Mouse (Mus musculus): ENCODE measurements around the gene Adcy2.

The Adcy2 gene

GRCm38 (mm10) chr13:68607652-68608405 is 391.5 kb downstream of the Adcy2 start:
- DNase-seq = peak; percentile 71

- DNase-seq = peak; percentile 81
Measured at GRCm38 (mm10) chr13:68605689-68606126, 393.6 kb downstream of the Adcy2 start.

- DNase-seq = no peak
Measured at GRCm38 (mm10) chr13:68603085-68603484, 396.3 kb downstream of the Adcy2 start.

GRCm38 (mm10) chr13:68601184-68601583 is 398.2 kb downstream of the Adcy2 start:
- peak; percentile 61 for DNase-seq

- DNase-seq = no peak
Measured at GRCm38 (mm10) chr13:68598953-68599352, 400.4 kb downstream of the Adcy2 start.

GRCm38 (mm10) chr13:68597667-68598066 is 401.7 kb downstream of the Adcy2 start:
- DNase-seq = peak; percentile 20

GRCm38 (mm10) chr13:68597199-68597598 is 402.1 kb downstream of the Adcy2 start, which contains the start of gene 1700001L19Rik:
1700001L19Rik (plus strand) TSS chr13:68597421.
- no peak for DNase-seq

DNA sequence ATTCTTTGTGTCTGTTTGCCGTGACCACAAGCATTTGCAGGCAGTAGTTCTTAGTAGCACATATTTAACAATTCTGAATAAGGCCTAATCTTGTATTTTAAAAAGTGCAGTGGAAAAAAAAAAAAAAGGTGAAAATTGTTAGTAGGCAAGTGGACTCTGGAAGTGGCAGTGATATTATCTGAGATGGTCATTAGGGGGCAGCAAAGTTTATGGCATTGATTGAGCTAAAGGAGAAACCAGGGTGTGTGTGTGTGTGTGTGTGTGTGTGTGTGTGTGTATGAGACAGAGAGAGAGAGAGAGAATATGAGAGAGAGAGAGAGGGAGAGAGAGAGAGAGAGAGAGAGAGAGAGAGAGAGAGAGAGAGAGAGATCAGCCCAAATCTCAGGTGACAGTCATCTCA is 405.5 kb downstream of the Adcy2 start:
- peak; percentile 56 for DNase-seq

- DNase-seq = no peak
Measured at GRCm38 (mm10) chr13:68588352-68588751, 411.0 kb downstream of the Adcy2 start.

DNA sequence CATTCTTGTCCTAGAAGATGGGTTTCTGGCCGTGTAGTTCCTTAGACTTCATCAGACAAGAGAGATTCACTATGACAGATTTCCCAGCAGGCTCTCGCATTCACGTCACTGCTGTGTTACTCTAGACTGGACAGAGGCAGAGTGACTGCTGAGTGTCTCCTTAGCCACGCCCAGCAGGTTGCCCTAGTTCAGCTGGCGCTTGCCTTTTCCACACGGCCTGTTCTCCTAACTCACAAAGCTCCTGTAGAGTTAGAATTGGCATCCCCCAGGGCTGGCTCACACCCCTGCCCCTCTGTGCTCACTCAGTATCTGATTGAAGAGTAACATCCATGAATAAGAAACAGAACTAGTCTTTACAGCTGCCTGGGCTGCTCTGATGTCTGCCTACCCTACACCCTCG is 413.9 kb downstream of the Adcy2 start:
- no peak for DNase-seq

DNA sequence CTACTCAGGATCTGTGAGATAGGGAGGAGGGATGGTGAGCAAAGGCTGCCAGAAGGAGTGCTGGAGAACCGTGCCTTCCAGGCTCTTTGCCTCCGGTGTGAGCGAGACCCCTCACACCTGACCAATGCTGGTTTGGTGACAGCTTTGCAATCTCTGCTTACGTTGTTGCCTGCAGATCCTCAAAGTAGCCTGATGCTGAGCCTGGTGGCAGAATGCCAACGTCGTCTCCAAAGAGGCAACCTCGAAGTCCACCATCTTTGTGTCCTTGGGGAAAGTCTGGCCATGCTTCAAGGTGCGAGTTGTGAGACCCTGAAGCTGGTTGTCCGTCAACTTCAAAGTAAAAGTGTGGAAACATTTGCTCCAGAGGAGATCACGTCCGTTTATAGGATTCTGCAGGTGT is 415.4 kb downstream of the Adcy2 start:
- DNase-seq = no peak

- no peak for DNase-seq
Measured at GRCm38 (mm10) chr13:68582517-68582780, 416.9 kb downstream of the Adcy2 start.

DNA sequence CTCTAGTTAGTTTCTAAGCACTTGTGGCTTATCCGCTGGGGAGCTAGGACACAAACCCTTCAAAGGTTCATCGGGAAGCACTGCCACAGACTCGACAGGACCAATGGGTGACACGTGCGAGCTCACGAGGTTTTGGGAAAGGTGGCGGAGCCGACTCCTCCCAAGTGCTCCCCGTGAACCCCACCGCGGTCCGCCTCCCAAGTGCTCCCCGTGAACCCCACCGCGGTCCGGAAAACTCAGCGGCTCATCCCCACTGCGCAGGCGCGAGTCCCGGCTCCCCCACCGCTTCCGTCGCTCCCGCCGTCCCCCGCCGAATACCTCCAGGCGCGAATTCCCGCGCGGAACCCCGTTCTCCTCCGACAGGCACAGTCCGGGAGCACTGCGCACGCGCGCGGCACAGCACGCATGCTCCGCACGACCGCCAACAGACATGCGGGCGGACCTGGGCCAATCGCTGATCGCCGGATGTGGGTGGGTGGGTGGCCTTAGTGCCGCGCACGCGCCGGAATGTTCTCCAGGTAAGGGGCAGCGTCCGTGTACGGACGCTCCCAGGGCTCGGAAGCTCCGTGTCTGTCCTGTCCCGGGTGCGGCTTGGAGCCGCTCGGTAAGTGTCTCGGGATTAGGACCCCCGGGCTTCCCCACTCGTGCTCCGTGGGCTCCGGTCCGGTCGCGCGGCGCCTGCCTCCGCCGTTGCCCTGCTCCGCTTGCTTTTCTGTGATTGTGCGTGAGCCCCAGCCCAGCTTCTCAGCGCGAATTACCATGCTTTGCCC is 417.4 kb downstream of the Adcy2 start, which contains the start of the genes Mtrr and Fastkd3:
TSS of gene Mtrr (minus strand) at position 403 of the 770 bp plus-strand sequence.
TSS of gene Fastkd3 (plus strand) at position 488 of the 770 bp plus-strand sequence.
- peak; percentile 98 for DNase-seq

- DNase-seq = no peak
Measured at GRCm38 (mm10) chr13:68581086-68581740, 418.1 kb downstream of the Adcy2 start.

DNA sequence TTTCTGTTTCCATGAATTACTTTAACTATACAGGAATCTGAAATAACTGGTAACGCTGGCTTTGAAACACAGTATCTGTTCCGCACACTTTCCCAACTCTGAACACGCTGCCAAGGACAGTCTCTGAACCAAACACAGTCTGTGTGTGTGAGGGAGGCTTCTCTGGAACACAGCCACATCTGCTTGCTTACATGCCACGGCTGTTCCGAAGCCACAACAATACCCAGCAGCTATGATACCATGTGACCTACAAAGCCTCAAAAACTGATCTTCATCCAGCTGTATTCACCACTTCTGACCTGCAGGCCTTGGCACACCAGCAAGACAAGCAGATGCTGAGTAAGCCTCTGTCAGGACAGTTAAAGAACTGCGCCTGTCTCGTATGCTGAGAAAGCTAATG is 421.4 kb downstream of the Adcy2 start:
- peak; percentile 84 for DNase-seq

DNA sequence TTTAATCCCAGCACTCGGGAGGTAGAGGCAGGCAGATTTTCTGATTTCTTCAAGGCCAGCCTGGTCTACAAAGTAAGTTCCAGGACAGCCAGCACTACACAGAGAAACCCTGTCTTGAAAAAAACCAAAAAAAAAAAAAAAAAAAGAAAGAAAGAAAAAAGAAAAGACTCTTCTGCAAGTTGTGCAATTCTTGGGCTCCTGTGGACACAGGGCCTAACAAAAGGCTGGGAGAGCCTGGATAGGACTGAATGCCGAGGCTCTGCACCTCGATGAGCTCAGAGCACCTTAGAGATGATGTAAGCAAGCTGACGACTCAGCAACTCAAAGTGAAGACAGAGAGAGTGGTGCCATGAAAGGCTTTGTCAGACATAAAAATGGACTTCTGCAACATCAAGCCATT is 424.9 kb downstream of the Adcy2 start:
- no peak for DNase-seq

DNA sequence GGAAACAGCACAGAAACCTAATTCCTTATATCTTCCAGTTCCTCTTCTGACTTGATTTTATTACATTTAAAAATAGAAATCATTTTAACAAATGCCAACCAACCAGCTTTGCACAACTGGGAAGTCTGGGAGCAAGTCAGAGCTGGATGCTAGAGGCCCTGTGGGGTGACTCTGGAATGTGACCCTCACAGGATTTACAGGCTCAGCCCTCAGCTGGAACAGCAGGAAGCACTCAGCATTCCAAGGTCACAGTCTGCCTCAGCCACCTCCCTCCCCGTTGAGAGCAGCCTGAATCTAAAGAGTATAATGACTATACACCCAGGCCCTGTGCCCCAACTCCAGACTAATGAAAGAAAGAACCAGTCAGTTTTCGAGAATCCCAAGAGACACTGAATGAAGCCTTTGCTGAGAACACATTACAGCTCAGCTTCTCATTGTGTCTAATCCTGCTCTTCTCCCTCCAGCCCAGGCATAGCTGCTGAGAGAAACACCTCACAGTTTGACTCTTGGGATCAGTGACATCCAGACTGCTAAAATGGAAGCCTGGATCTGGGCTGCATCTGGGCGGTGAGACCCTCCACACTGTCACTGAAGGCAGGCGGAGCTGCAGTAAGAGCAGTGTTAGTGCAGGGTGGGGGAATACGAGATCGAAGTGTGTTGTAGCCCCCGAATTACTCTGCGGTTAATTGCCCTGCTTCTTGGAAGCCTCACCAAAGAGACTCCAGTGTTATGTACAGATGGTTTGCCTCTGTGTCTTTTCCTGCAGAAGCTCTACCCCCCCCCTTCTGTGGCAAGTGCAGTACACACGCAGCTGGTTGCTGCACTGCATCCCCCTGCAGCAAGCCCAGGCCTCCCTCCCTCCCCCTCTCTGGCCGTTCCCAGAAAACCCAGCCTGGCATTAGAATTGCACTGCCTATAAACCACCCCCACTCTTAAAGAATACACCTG is 426.1 kb downstream of the Adcy2 start:
- peak; percentile 69 for DNase-seq

- DNase-seq = peak; percentile 50
Measured at GRCm38 (mm10) chr13:68572247-68572646, 427.1 kb downstream of the Adcy2 start.

All from lung, postnatal 10 days (tissue).